Mouse (Mus musculus): ENCODE data around the gene Sipa1l3.

- TF ChIP-seq POLR2A (IDR thresholded peaks at IDR 0.05; ENCODE audit: control insufficient read depth, extremely low read depth, insufficient read depth, low read length, poor library complexity) (no peak), CTCF (IDR thresholded peaks at IDR 0.05; ENCODE audit: borderline replicate concordance, control insufficient read depth, extremely low read depth, insufficient read depth, low read length, poor library complexity) (no peak)
Measured at GRCm38 (mm10) chr7:29561046-29561445, 42.6 kb upstream of the Sipa1l3 start.

All from thymus, adult 2 months (tissue).